Mouse (Mus musculus): Measurements from ENCODE around the gene Sirt4. TPM values are rescaled to one million over a fixed set of nuclear protein-coding genes. Genes with fewer than 3 reads are reported as not detected.

The Sirt4 gene
- polyA plus RNA-seq, 1 experiment from 2014 or later, result 6.4 TPM

- TF ChIP-seq CTCF (IDR thresholded peaks at IDR 0.05; ENCODE audit: low read depth), result no peak
- Histone ChIP-seq H3K27me3 (replicated peaks; ENCODE audit: control insufficient read depth, insufficient read depth, low read length) (no peaks in the 10 kb centered on the region), H3K4me2 (replicated peaks; ENCODE audit: low read depth) (no peak overlapping the region), H3K36me3 (ENCODE audit: control insufficient read depth, insufficient read depth) (no peaks in the 10 kb centered on the region), H3K4me3 (ENCODE audit: low read depth, low read length) (no peak overlapping the region), H3K9me3 (ENCODE audit: control insufficient read depth) (no peaks in the 10 kb centered on the region), H3K4me1 (replicated peaks; ENCODE audit: control insufficient read depth, insufficient read depth, low read length) (no peaks in the 10 kb centered on the region), H3K9ac (ENCODE audit: low read depth, low read length) (no peak overlapping the region), H3K27ac (ENCODE audit: low read depth, low read length) (no peak overlapping the region)
- 82% methylated on average over 8 of the region's 8 CpGs for WGBS
- no peak for ATAC-seq
Measured at GRCm38 (mm10) chr5:115487353-115487752, 2.8 kb upstream of the Sirt4 start.

DNA sequence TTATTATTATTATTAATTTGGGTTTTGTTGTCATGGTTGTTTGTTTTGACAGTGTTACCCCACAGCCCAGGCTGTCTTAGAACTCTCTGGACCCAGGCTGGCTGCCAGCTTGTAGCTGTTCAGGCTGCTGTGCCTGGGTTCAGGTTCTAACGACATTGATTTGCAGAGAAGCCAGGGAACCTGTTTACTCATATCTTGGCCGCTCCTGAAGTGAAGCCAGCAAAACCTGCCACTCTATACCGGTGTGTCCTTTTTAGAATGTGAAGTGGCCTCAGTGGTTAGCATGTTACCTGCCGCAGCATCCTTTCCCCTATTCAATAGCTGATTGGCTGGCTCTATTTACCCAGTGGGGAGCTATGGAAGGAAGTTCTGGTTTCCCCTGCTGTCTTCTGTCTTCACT lies 2.2 kb upstream of the Sirt4 start:
- Histone ChIP-seq H3K27me3 (replicated peaks; ENCODE audit: control insufficient read depth, insufficient read depth, low read length) (no peaks in the 10 kb centered on the region), H3K4me3 (ENCODE audit: low read depth, low read length) (no peak overlapping the region), H3K4me1 (replicated peaks; ENCODE audit: control insufficient read depth, insufficient read depth, low read length) (no peaks in the 10 kb centered on the region), H3K4me2 (replicated peaks; ENCODE audit: low read depth) (no peak overlapping the region), H3K27ac (ENCODE audit: low read depth, low read length) (no peak overlapping the region), H3K36me3 (ENCODE audit: control insufficient read depth, insufficient read depth) (no peaks in the 10 kb centered on the region), H3K9me3 (ENCODE audit: control insufficient read depth) (no peaks in the 10 kb centered on the region), H3K9ac (ENCODE audit: low read depth, low read length) (no peak overlapping the region)
- 43% methylated on average over 4 of the region's 4 CpGs for WGBS
- no peak for TF ChIP-seq CTCF (IDR thresholded peaks at IDR 0.05; ENCODE audit: low read depth)
- ATAC-seq, result no peak

DNA sequence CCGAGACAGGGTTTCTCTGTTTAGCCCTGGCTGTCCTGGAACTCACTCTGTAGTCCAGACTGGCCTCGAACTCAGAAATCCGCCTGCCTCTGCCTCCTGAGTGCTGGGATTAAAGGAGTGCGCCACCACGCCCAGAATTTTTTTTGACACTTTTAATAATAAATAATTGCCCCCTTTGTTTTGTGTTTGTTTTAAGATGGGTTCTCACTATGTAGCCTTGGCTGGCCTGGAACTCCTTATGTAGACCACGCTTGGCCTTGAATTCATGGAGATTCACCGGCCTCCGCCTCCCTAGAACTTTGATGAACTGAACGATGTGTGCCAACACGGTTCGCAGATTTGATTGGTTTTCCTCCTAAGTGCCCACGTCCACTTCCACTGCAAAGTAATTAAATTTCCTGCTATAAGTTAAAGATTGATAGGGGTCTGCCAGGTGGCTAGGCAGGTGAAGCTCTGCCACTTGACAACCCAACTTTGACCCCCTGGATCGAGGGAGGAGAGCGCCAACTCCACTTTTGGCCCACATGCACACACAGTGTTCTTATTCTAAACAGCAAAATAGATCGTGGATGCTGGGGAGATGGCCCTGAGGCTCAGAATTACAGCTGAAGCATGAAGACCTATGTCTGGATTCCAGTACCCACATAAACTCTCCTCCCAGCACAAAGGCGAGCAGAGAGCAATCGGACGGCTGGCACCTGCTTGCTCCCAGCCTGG lies 1.1 kb upstream of the Sirt4 start:
- Histone ChIP-seq H3K9ac (ENCODE audit: low read depth, low read length) (no peak overlapping the region), H3K4me3 (ENCODE audit: low read depth, low read length) (no peak overlapping the region), H3K27ac (ENCODE audit: low read depth, low read length) (no peak overlapping the region), H3K36me3 (ENCODE audit: control insufficient read depth, insufficient read depth) (no peaks in the 10 kb centered on the region), H3K9me3 (ENCODE audit: control insufficient read depth) (no peaks in the 10 kb centered on the region), H3K4me2 (replicated peaks; ENCODE audit: low read depth) (no peak overlapping the region), H3K27me3 (replicated peaks; ENCODE audit: control insufficient read depth, insufficient read depth, low read length) (no peaks in the 10 kb centered on the region), H3K4me1 (replicated peaks; ENCODE audit: control insufficient read depth, insufficient read depth, low read length) (no peaks in the 10 kb centered on the region)
- 71% methylated on average over 18 of the region's 18 CpGs for WGBS
- TF ChIP-seq CTCF (IDR thresholded peaks at IDR 0.05; ENCODE audit: low read depth), result no peak
- ATAC-seq, result no peak

DNA sequence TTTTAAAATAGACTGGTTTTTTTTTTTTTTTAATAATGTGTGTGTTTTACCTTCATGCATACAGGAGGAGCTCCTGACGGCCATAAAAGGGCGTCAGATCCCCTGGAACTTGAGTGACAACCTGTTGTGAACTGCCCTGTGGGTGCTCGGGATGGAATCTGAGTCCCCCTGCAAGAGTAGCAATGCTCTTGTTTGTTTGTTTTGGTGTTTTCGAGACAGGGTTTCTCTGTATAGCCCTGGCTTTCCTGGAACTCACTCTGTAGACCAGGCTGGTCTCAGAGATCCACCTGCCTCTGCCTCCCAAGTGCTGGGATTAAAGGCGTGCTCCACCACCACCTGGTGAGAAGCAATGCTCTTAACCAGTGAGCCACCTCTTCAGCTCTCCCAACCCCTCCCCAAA lies 471 bp upstream of the Sirt4 start:
- Histone ChIP-seq H3K9ac (ENCODE audit: low read depth, low read length) (peak overlapping the region; percentile 56; the same call in 1 of the 2 replicates), H3K36me3 (ENCODE audit: control insufficient read depth, insufficient read depth) (peaks cover 3% of the 10 kb centered on the region; the same call in 1 of the 2 replicates), H3K27me3 (replicated peaks; ENCODE audit: control insufficient read depth, insufficient read depth, low read length) (no peaks in the 10 kb centered on the region), H3K27ac (ENCODE audit: low read depth, low read length) (no peak overlapping the region), H3K4me2 (replicated peaks; ENCODE audit: low read depth) (peak overlapping the region; percentile 57), H3K9me3 (ENCODE audit: control insufficient read depth) (no peaks in the 10 kb centered on the region), H3K4me1 (replicated peaks; ENCODE audit: control insufficient read depth, insufficient read depth, low read length) (no peaks in the 10 kb centered on the region), H3K4me3 (ENCODE audit: low read depth, low read length) (peak overlapping the region; percentile 43; the same call in 1 of the 2 replicates)
- TF ChIP-seq CTCF (IDR thresholded peaks at IDR 0.05; ENCODE audit: low read depth), result no peak
- no peak for ATAC-seq
- 72% methylated on average over 5 of the region's 5 CpGs for WGBS

GRCm38 (mm10) chr5:115483385-115483784 lies 1.1 kb downstream of the Sirt4 start:
- no peak overlapping the region for H3K4me2 ChIP-seq (replicated peaks; ENCODE audit: low read depth)

GRCm38 (mm10) chr5:115482390-115483265 lies 1.9 kb downstream of the Sirt4 start:
- no peak overlapping the region for H3K4me3 ChIP-seq (ENCODE audit: low read depth, low read length)
- no peak overlapping the region for H3K9ac ChIP-seq (ENCODE audit: low read depth, low read length)
- no peaks in the 10 kb centered on the region for H3K4me1 ChIP-seq (replicated peaks; ENCODE audit: control insufficient read depth, insufficient read depth, low read length)
- ATAC-seq, result no peak
- H3K27ac ChIP-seq (ENCODE audit: low read depth, low read length), result no peak overlapping the region
- H3K9me3 ChIP-seq (ENCODE audit: control insufficient read depth), result no peaks in the 10 kb centered on the region
- H3K27me3 ChIP-seq (replicated peaks; ENCODE audit: control insufficient read depth, insufficient read depth, low read length), result no peaks in the 10 kb centered on the region
- no peak overlapping the region for H3K4me2 ChIP-seq (replicated peaks; ENCODE audit: low read depth)
- H3K36me3 ChIP-seq (ENCODE audit: control insufficient read depth, insufficient read depth), result peaks cover 13% of the 10 kb centered on the region
- no peak for TF ChIP-seq CTCF (IDR thresholded peaks at IDR 0.05; ENCODE audit: low read depth)
- WGBS, result 65% methylated on average over 38 of the region's 38 CpGs

More at GRCm38 (mm10) chr5:115483385-115483784, 1.1 kb downstream of the Sirt4 start:
- no peaks in the 10 kb centered on the region for H3K4me1 ChIP-seq (replicated peaks; ENCODE audit: control insufficient read depth, insufficient read depth, low read length)
- peak; percentile 39 for TF ChIP-seq CTCF (IDR thresholded peaks at IDR 0.05; ENCODE audit: low read depth)
- no peak overlapping the region for H3K27ac ChIP-seq (ENCODE audit: low read depth, low read length)
- peaks cover 11% of the 10 kb centered on the region; the same call in 1 of the 2 replicates for H3K36me3 ChIP-seq (ENCODE audit: control insufficient read depth, insufficient read depth)
- no peaks in the 10 kb centered on the region for H3K27me3 ChIP-seq (replicated peaks; ENCODE audit: control insufficient read depth, insufficient read depth, low read length)
- H3K9me3 ChIP-seq (ENCODE audit: control insufficient read depth), result no peaks in the 10 kb centered on the region
- H3K4me3 ChIP-seq (ENCODE audit: low read depth, low read length), result no peak overlapping the region
- WGBS, result 55% methylated on average over 6 of the region's 6 CpGs
- H3K9ac ChIP-seq (ENCODE audit: low read depth, low read length), result no peak overlapping the region
- ATAC-seq, result no peak

Measured in intestine, postnatal 0 days (tissue).